Comparison of ENCODE assay signal across 12 mouse cellular contexts in genomic region chr4:149846861-149847631, GRCm38 (mm10).
DNase-seq lines count a peak whose midpoint lies in the region; ATAC-seq and TF ChIP-seq lines count a peak whose summit lies in the region.
"Had no signal": no experiment of that assay in that cellular context is flagged by ENCODE, and none has a peak within 500 bp of the region (broad histone marks: within the 10 kb centered on the region; RNA-seq: fewer than 3 reads in every experiment).

No protein-coding gene starts in this region.

- H3K27ac ChIP-seq in intestine, embryonic 16.5 days (ENCODE audit: low read length) = no peak overlapping the region
- no peak overlapping the region for H3K27ac ChIP-seq in midbrain, postnatal 0 days (ENCODE audit: low read depth, low read length)
- H3K27ac ChIP-seq: embryonic facial prominence, embryonic 12.5 days; limb, embryonic 13.5 days; neural tube, embryonic 13.5 days had no signal

- DNase-seq in adrenal gland, postnatal 14 days = peak; percentile 52
- DNase-seq in adrenal gland, adult 18-20 months (ENCODE audit: low spot score in 2 of 2) = no peak
- DNase-seq in retina, postnatal 1 day = peak; percentile 35
- DNase-seq in retina, embryonic 14.5 days (ENCODE audit: low spot score) = no peak
- peak; percentile 86 for DNase-seq in skeletal muscle tissue, adult 2 months (ENCODE audit: low read depth, low spot score)
- DNase-seq in midbrain, postnatal 0 days (ENCODE audit: low spot score) = no peak

- TF ChIP-seq CTCF in midbrain, postnatal 0 days (IDR thresholded peaks at IDR 0.05) = no peak

- 0 out of 2 replicates have a peak, but pooled peaks cover 3% of the 10 kb centered on the region for H3K4me1 ChIP-seq in intestine, embryonic 16.5 days (ENCODE audit: control insufficient read depth, insufficient read depth, low read length)
- H3K4me1 ChIP-seq in midbrain, postnatal 0 days (ENCODE audit: insufficient read depth, low read length) = no peaks in the 10 kb centered on the region

- H3K4me3 ChIP-seq in intestine, embryonic 16.5 days (ENCODE audit: low read length) = no peak overlapping the region
- no peak overlapping the region for H3K4me3 ChIP-seq in midbrain, postnatal 0 days (ENCODE audit: low read depth, low read length)
- H3K4me3 ChIP-seq: embryonic facial prominence, embryonic 12.5 days; limb, embryonic 13.5 days; neural tube, embryonic 13.5 days had no signal

- no peak overlapping the region for H3K4me2 ChIP-seq in intestine, embryonic 16.5 days (ENCODE audit: low read depth, low read length)
- no peak overlapping the region for H3K4me2 ChIP-seq in midbrain, postnatal 0 days (ENCODE audit: low read depth, low read length, poor library complexity, severe bottlenecking)
- H3K4me2 ChIP-seq: embryonic facial prominence, embryonic 12.5 days; limb, embryonic 13.5 days; neural tube, embryonic 13.5 days had no signal

- no peaks in the 10 kb centered on the region for H3K9me3 ChIP-seq in intestine, embryonic 16.5 days (ENCODE audit: control insufficient read depth, low read length)
- no peaks in the 10 kb centered on the region for H3K9me3 ChIP-seq in midbrain, postnatal 0 days (ENCODE audit: low read length)
- H3K9me3 ChIP-seq: embryonic facial prominence, embryonic 12.5 days; limb, embryonic 13.5 days; neural tube, embryonic 13.5 days had no signal

- no peaks in the 10 kb centered on the region for H3K36me3 ChIP-seq in intestine, embryonic 16.5 days (ENCODE audit: control insufficient read depth, insufficient read depth, low read length)
- H3K36me3 ChIP-seq in midbrain, postnatal 0 days (ENCODE audit: insufficient read depth, low read length) = no peaks in the 10 kb centered on the region
- H3K36me3 ChIP-seq: embryonic facial prominence, embryonic 12.5 days; limb, embryonic 13.5 days; neural tube, embryonic 13.5 days had no signal

- WGBS in intestine, embryonic 16.5 days = 65% methylated on average over 22 of the region's 22 CpGs
- 79% methylated on average over 22 of the region's 22 CpGs for WGBS in midbrain, postnatal 0 days

- 0 out of 2 replicates have a peak, but pooled peaks have one; percentile 32 for ATAC-seq in intestine, embryonic 16.5 days
- no peak for ATAC-seq in CD4-positive, CD25-positive, alpha-beta regulatory T cell, adult 4 months
- ATAC-seq in midbrain, postnatal 0 days (ENCODE audit: low FRiP score) = no peak
- ATAC-seq: hindbrain, embryonic 16.5 days had no signal

- H3K9ac ChIP-seq in intestine, embryonic 16.5 days (ENCODE audit: low read depth, low read length) = no peak overlapping the region
- no peak overlapping the region for H3K9ac ChIP-seq in midbrain, postnatal 0 days (replicated peaks; ENCODE audit: low read length, poor library complexity, severe bottlenecking)
- H3K9ac ChIP-seq: embryonic facial prominence, embryonic 12.5 days; limb, embryonic 13.5 days; neural tube, embryonic 13.5 days had no signal

- H3K27me3 ChIP-seq in intestine, embryonic 16.5 days (replicated peaks; ENCODE audit: control insufficient read depth, insufficient read depth, low read length) = no peaks in the 10 kb centered on the region
- H3K27me3 ChIP-seq in midbrain, postnatal 0 days (ENCODE audit: insufficient read depth, low read length) = no peaks in the 10 kb centered on the region
- H3K27me3 ChIP-seq: embryonic facial prominence, embryonic 12.5 days; limb, embryonic 13.5 days; neural tube, embryonic 13.5 days had no signal

Comparison
In these comparisons a context has a peak if more than half of its experiments do, and no peak if none do; other contexts are left out.
1. DNase-seq: peak in adrenal gland, postnatal 14 days (single experiment), retina, postnatal 1 day (single experiment) and skeletal muscle tissue, adult 2 months (single experiment); none in adrenal gland, adult 18-20 months (0 of 2), retina, embryonic 14.5 days (single experiment) and midbrain, postnatal 0 days (single experiment).